Mouse (Mus musculus) C2C12 (cell line): ENCODE measurements around the gene Zbtb5.

Source experiments
- CTCF ChIP-seq: IDR thresholded peaks from one replicate; pipeline ENCODE4 v1.5.1; 2011; ENCODE audit not compliant: control insufficient read depth, insufficient read depth, insufficient read length
- MYOD1 ChIP-seq: IDR thresholded peaks from one replicate; pipeline ENCODE4 v1.6.1; 2011; ENCODE audit warnings: low read depth; ENCODE audit not compliant: control insufficient read depth, insufficient read length
- USF1 ChIP-seq: IDR thresholded peaks from one replicate; pipeline ENCODE4 v1.6.1; 2011; ENCODE audit warnings: low read depth, mild to moderate bottlenecking, control low read depth, moderate library complexity

DNA sequence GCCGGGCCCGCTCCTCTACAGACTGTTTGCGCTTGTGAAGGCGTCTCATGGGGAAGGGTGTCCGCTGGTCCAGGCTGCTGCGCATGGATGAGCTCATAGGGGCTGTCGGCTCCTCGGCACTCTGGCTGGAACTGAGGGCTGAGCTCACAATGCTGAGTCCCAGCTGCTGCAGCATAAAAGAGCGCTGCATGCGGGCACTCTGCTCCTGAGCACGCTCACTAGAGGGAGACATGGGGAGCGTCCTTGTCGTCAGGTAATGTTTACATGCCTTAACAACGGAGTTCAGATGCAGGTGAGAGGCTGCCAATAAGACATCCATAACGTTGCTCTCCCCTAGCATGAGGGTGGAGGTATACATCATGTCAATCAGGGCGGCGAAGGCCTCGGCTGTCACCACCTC, 17.4 kb downstream of the Zbtb5 start:
- no peak for TF ChIP-seq USF1
- TF ChIP-seq MYOD1: no peak
- TF ChIP-seq CTCF: no peak
